Mouse (Mus musculus) myocyte (in vitro differentiated cells): ENCODE data around the gene Lrriq4.

Source experiments
- CEBPB ChIP-seq: IDR thresholded peaks from 2 replicates; pipeline ENCODE4 v1.6.1; 2011; ENCODE audit warnings: mild to moderate bottlenecking, moderate library complexity; ENCODE audit not compliant: poor library complexity, insufficient read depth, severe bottlenecking
- E2F4 ChIP-seq: IDR thresholded peaks from one replicate; pipeline ENCODE4 v1.6.1; 2011; ENCODE audit warnings: mild to moderate bottlenecking, control low read depth, moderate library complexity; ENCODE audit not compliant: insufficient read depth
- MAX ChIP-seq: IDR thresholded peaks from one replicate; pipeline ENCODE4 v1.6.1; 2011; ENCODE audit warnings: low read depth, mild to moderate bottlenecking, control low read depth
- MYOG ChIP-seq, 3 experiments: IDR thresholded peaks; one replicate each; pipeline ENCODE4 v1.6.1; 2011; ENCODE audit warnings: control low read depth in 2 of 3, low read depth in 2 of 3, mild to moderate bottlenecking in 2 of 3; ENCODE audit not compliant: insufficient read length in 2 of 3, control insufficient read depth in 1 of 3, insufficient read depth in 1 of 3
- POLR2A ChIP-seq: IDR thresholded peaks from one replicate; pipeline ENCODE4 v1.6.1; 2011; ENCODE audit warnings: low read depth, mild to moderate bottlenecking, control low read depth, moderate library complexity; ENCODE audit not compliant: insufficient read length
- REST ChIP-seq: IDR thresholded peaks from one replicate; pipeline ENCODE4 v1.6.1; 2011; ENCODE audit warnings: mild to moderate bottlenecking, control low read depth, moderate library complexity; ENCODE audit not compliant: insufficient read depth, insufficient read length
- TCF12 ChIP-seq: IDR thresholded peaks from one replicate; pipeline ENCODE4 v1.6.1; 2011; ENCODE audit warnings: mild to moderate bottlenecking, control low read depth; ENCODE audit not compliant: poor library complexity, insufficient read depth, severe bottlenecking
- USF1 ChIP-seq: IDR thresholded peaks from one replicate; pipeline ENCODE4 v1.6.1; 2011; ENCODE audit warnings: low read depth, mild to moderate bottlenecking, control low read depth, moderate library complexity

GRCm38 (mm10) chr3:30608999-30609398 is 35.3 kb upstream of the Lrriq4 start:
- TF ChIP-seq MYOG (IDR thresholded peaks at IDR 0.05; ENCODE audit: control insufficient read depth in 1 of 3, insufficient read depth in 1 of 3, insufficient read length in 2 of 3, low read depth in 2 of 3) (no peak), USF1 (no peak), TCF12 (no peak), POLR2A (no peak), E2F4 (no peak), MAX (no peak), CEBPB (no peak), REST (no peak)
